Mouse (Mus musculus): ENCODE data around the gene Tha1.

DNA sequence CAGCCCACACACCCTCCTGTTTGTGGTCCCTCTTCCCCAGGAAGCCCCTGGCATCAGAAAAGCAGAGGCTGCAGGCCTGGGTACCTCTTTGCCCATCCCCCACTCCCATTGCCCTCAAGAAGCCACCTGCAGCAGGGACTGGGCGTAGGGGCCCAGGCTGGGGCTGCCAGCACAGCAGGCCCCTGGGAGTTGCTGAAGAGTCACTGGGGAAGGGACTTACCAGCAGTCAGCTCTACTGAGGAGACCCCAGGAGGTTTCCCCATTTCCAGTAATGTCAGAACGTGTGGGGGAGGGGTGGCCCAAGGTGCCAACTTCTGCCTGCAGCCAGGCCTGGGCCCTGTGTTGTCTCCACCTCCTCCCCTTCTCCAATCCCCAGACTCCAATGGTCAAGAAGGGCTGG lies 29.0 kb upstream of the Tha1 start:
- no peak for TF ChIP-seq CTCF (IDR thresholded peaks at IDR 0.05; ENCODE audit: low read depth)
- TF ChIP-seq EP300 (IDR thresholded peaks at IDR 0.05; ENCODE audit: low read depth), result no peak

Measured in liver, postnatal 0 days (tissue).